Mouse (Mus musculus) kidney, adult 18-20 months (tissue): ENCODE measurements around the gene Trp53tg5.
A peak's percentile ranks its signal among the peaks of the same experiment; 100 is the strongest.

Experiments
- DNase-seq: peaks from one replicate; pipeline ENCODE4 v3.0.0; 2021

The Trp53tg5 gene

GRCm38 (mm10) chr2:164448140-164448539 is 25.4 kb downstream of the Trp53tg5 start:
- DNase-seq = no peak

GRCm38 (mm10) chr2:164446086-164446469 is 27.4 kb downstream of the Trp53tg5 start:
- DNase-seq = no peak

GRCm38 (mm10) chr2:164445399-164446085 is 28.0 kb downstream of the Trp53tg5 start:
- DNase-seq = no peak

GRCm38 (mm10) chr2:164444701-164445100 is 28.8 kb downstream of the Trp53tg5 start:
- no peak for DNase-seq

GRCm38 (mm10) chr2:164443460-164444000 is 30.0 kb downstream of the Trp53tg5 start, which contains the start of gene Sdc4:
Gene Sdc4, minus strand, starts transcription at chr2:164443887.
- no peak for DNase-seq

DNA sequence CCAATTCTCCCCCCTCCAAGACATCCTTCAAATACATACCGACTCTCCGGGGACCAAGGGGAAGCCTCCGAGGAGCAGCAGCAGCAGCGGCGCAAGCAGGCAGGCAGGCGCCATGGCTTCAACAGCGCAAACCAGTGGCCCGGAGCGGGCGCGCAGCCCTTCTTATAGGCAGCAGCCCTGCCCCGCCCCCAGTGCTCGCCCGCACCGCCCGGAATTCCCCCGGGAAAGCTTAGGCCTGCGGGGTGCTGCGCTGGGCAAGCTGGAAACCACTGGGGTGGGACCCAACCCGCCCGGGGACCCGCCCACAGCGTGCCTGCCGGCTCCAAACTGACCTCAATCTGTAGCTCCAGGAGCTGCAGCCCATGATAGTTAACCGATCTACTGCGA is 30.5 kb downstream of the Trp53tg5 start:
- peak; percentile 92 for DNase-seq

- DNase-seq = peak; percentile 59
Observed at GRCm38 (mm10) chr2:164442315-164443050, 31.0 kb downstream of the Trp53tg5 start.

- DNase-seq = peak; percentile 44
Observed at GRCm38 (mm10) chr2:164441731-164442130, 31.8 kb downstream of the Trp53tg5 start.

DNA sequence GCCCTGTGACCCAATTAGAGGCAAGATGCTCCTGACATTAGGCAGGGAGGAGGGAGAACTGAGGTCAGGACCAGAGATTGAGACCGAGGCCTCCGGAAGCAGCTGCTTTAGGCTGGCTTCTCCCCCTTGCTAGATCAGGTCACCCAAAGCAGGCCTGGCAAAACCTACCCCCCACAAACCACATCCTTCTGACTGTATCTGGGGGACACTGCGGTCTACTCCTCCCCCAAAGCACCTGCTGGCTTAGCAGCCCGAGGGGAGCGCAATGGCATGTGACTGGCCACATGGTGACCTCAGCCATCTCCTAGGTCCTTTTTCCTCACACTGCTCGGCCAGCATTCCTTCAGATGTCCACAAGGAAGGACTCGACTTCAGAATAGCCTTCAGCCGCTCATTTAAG is 32.4 kb downstream of the Trp53tg5 start:
- DNase-seq = peak; percentile 69

- peak; percentile 51 for DNase-seq
Observed at GRCm38 (mm10) chr2:164440314-164440713, 33.2 kb downstream of the Trp53tg5 start.

DNA sequence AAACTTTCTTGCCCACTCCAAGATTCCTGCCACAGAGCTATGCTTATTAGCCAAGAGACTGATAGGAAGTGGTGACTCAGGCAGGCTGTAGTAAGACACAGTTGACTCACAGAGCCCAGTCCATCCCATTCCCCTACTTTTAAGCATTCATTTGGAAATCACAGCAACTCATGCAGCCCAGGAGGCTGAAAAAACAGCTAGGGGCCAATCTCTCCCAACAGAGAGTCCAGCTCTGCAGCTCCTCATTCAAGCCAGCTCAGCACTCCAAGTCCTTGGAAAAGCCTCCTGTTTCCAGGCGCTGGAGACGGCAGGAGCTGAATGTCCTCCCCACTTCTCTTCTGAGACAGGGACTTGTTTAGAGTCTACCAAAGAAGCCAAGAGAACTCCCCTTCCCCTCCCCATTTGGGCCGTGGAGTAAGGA is 34.5 kb downstream of the Trp53tg5 start:
- DNase-seq = no peak

GRCm38 (mm10) chr2:164438257-164438656 is 35.3 kb downstream of the Trp53tg5 start:
- DNase-seq = peak; percentile 48

- DNase-seq = peak; percentile 82
Observed at GRCm38 (mm10) chr2:164437710-164438109, 35.8 kb downstream of the Trp53tg5 start.

DNA sequence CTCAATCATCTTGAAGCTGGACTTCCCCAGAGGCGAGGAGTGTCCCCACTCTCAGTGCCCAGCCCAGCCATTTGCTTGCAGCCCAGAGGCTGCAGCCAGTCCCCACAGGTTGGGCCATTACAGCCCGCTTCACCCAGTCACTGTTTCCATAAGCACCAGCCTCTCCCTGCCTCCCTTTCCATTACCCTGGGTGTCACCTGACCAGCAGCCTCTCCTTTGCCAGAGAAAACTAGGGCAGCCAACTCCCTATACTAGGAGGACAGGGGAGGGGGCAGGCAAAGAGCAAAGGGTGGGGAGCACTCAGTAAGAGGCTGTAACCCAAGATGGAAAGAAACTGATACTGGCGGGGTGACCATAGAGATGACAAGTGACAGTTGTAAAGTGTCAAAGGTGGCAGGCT is 36.6 kb downstream of the Trp53tg5 start:
- peak; percentile 80 for DNase-seq

DNA sequence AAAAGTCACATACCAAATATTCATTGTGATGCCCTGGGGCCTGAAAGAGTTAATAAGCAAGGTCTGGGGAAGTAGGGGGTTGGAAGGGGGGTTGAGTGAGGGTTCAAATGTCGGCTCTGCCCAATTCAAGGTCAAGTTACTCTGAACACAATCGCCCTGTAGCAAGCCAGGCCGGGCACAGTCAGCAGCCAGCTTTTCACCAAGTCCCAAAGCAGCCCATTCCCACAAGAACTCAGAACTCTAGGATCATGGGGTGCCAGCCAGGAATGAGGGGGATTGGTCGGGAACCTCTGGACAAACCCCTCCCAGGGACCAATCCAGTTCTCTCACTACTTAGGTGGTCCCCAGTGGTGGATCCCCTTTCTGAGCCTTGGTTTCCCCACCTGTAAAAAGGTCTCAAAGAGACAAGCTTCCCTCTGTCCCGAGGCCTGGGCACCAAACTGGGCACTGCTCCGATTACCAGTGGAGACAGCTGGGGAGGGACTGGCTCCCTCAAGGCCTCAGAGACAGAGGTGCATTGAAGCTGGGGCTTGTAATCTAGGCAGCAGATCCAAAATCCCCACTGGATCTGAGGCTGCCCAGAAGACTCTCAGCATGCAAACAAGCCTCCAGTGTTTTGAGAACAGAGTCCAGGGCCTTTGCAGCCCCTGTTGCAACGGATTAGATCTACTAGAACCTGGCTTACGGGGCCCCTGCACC is 37.2 kb downstream of the Trp53tg5 start:
- peak; percentile 54 for DNase-seq

- DNase-seq = peak; percentile 62
Observed at GRCm38 (mm10) chr2:164435216-164436090, 38.1 kb downstream of the Trp53tg5 start.

- DNase-seq = peak; percentile 50
Observed at GRCm38 (mm10) chr2:164434681-164435080, 38.8 kb downstream of the Trp53tg5 start.

- no peak for DNase-seq
Observed at GRCm38 (mm10) chr2:164433278-164433895, 40.1 kb downstream of the Trp53tg5 start.

DNA sequence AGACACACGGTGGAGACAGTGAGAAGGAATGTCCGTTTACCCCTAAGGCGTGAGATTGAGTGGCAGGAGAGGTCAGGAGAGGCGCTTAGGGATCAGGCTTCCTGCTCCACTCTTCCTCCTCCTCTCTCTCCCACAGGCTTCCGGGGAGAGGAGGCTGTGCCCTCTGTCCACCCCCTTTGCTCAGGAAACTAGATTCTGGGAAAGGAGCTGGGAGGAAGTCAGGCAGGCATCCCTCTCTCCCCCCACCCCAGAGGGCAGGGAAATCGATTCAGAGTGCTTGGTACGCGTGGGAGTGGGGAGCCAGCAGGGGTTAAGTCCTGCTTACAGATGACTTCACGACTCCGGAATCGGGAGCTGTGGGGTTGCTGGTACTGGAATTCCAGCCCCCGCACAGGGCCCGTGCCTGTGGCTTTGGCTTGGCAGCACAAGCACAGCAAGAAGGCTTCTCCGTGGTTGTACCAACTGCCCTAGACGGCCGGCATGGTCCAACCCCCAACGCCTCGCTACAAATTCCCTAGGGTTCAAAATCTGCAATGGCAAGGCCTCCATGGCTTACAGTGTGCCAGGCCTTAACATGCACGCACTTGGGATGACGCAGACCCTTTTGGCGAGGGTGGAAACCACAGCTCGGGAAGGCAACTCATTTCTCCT is 40.9 kb downstream of the Trp53tg5 start:
- peak; percentile 69 for DNase-seq

- DNase-seq = no peak
Observed at GRCm38 (mm10) chr2:164431676-164432465, 41.7 kb downstream of the Trp53tg5 start.
